28 mouse cellular contexts compared by ENCODE assay signal in genomic region chr16:19245835-19246234, GRCm38 (mm10).
DNase-seq lines count a peak whose midpoint lies in the region; ATAC-seq and TF ChIP-seq lines count a peak whose summit lies in the region.
"Had no signal": no experiment of that assay in that cellular context is flagged by ENCODE, and none has a peak within 500 bp of the region (broad histone marks: within the 10 kb centered on the region; RNA-seq: fewer than 3 reads in every experiment).

No protein-coding gene starts in this region.

- no peak overlapping the region; the same call in 1 of the 2 replicates for H3K4me3 ChIP-seq in spleen, adult 2 months (ENCODE audit: extremely low read depth, insufficient read depth, insufficient read length)
- no peak overlapping the region for H3K4me3 ChIP-seq in CH12.LX (replicated peaks in 1 of 3; ENCODE audit: low read depth in 2 of 3, low read length in 2 of 3, poor library complexity in 1 of 3)
- no peak overlapping the region for H3K4me3 ChIP-seq in hindbrain, embryonic 14.5 days (replicated peaks; ENCODE audit: low read length)
- H3K4me3 ChIP-seq: erythroblast, embryonic 14.5 days; heart, embryonic 10.5 days; heart, embryonic 15.5 days; limb, embryonic 10.5 days; limb, embryonic 15.5 days; megakaryocyte, embryonic 14.5 days; midbrain, embryonic 13.5 days; neural tube, embryonic 13.5 days had no signal

- in situ Hi-C loops in CH12.LX (cut with MboI; ENCODE audit: low pct_ligation_motif_present, low pct_unique_long_range_greater_than_20kb, low sequenced_read_pairs) = loop anchor here (5.0 kb wide), 1 partner anchor 99 kb away; no protein-coding TSS in a partner anchor

- TF ChIP-seq EP300 in CH12.LX (IDR thresholded peaks at IDR 0.05; ENCODE audit: low read length) = peak; percentile 80

- no peaks in the 10 kb centered on the region for H3K79me2 ChIP-seq in CH12.LX (replicated peaks; ENCODE audit: control insufficient read depth, extremely low read depth, insufficient read depth, poor library complexity, severe bottlenecking)

- peak; percentile 96 for TF ChIP-seq RAD21 in CH12.LX (IDR thresholded peaks at IDR 0.05; ENCODE audit: low read depth, low read length)

- H3K9me3 ChIP-seq in CH12.LX (replicated peaks; ENCODE audit: low read length) = peaks cover 16% of the 10 kb centered on the region
- H3K9me3 ChIP-seq in hindbrain, embryonic 14.5 days (ENCODE audit: control insufficient read depth, low read length) = 0 out of 2 replicates have a peak, but pooled peaks cover 3% of the 10 kb centered on the region
- H3K9me3 ChIP-seq: heart, embryonic 10.5 days; heart, embryonic 15.5 days; limb, embryonic 10.5 days; limb, embryonic 15.5 days; megakaryocyte, embryonic 14.5 days had no signal

- 0 out of 2 replicates have a peak, but pooled peaks cover 2% of the 10 kb centered on the region for H3K36me3 ChIP-seq in spleen, adult 2 months (ENCODE audit: control insufficient read depth, insufficient read depth, low read length)
- H3K36me3 ChIP-seq in CH12.LX (replicated peaks in 1 of 2; ENCODE audit: control insufficient read depth in 1 of 2, insufficient read depth in 1 of 2, low read length in 1 of 2) = no peaks in the 10 kb centered on the region
- H3K36me3 ChIP-seq in hindbrain, embryonic 14.5 days (replicated peaks; ENCODE audit: control insufficient read depth, insufficient read depth) = no peaks in the 10 kb centered on the region
- H3K36me3 ChIP-seq: heart, embryonic 10.5 days; heart, embryonic 15.5 days; limb, embryonic 10.5 days; limb, embryonic 15.5 days; midbrain, embryonic 13.5 days; neural tube, embryonic 13.5 days had no signal

- H3K4me1 ChIP-seq in spleen, adult 2 months (ENCODE audit: control insufficient read depth, insufficient read depth, insufficient read length) = peaks cover 7% of the 10 kb centered on the region
- peaks cover 17 to 56% of the 10 kb centered on the region in 2 experiments for H3K4me1 ChIP-seq in CH12.LX (ENCODE audit: control insufficient read depth in 1 of 2, insufficient read depth in 2 of 2)
- H3K4me1 ChIP-seq in hindbrain, embryonic 14.5 days (replicated peaks; ENCODE audit: control insufficient read depth, insufficient read depth, low read length) = no peaks in the 10 kb centered on the region
- H3K4me1 ChIP-seq: heart, embryonic 10.5 days; heart, embryonic 15.5 days; limb, embryonic 10.5 days; limb, embryonic 15.5 days; megakaryocyte, embryonic 14.5 days; midbrain, embryonic 13.5 days; neural tube, embryonic 13.5 days had no signal

- no peak for TF ChIP-seq CTCF in spleen, adult 2 months (IDR thresholded peaks at IDR 0.05; ENCODE audit: extremely low read depth, insufficient read depth, insufficient read length, insufficient replicate concordance)
- peak; percentile 31 to 88; a peak in 3 of 4 replicates for TF ChIP-seq CTCF in CH12.LX (conservative IDR thresholded peaks at IDR 0.05 in 1 of 2, IDR thresholded peaks at IDR 0.05 in 1 of 2; ENCODE audit: low read depth in 2 of 2, low read length in 2 of 2)

- H3K4me2 ChIP-seq in CH12.LX (ENCODE audit: insufficient read depth, low read depth, poor library complexity, severe bottlenecking) = peak overlapping the region; percentile 67; the same call in 1 of the 2 replicates
- H3K4me2 ChIP-seq in hindbrain, embryonic 14.5 days (replicated peaks) = no peak overlapping the region
- H3K4me2 ChIP-seq: heart, embryonic 15.5 days; limb, embryonic 15.5 days; midbrain, embryonic 13.5 days; neural tube, embryonic 13.5 days had no signal

- DNase-seq in spleen, adult 2 months (ENCODE audit: low read depth in 1 of 2, low spot score in 2 of 2) = peak in 1 of 2 experiments; percentile 66
- DNase-seq in spleen, postnatal 10 days (ENCODE audit: low spot score in 2 of 2) = no peak
- peak; percentile 88 for DNase-seq in CH12.LX (ENCODE audit: extremely low read depth)
- DNase-seq in ovary, postnatal 14 days (ENCODE audit: low spot score) = no peak
- DNase-seq in hindbrain, embryonic 14.5 days (ENCODE audit: low spot score) = no peak
- no peak for DNase-seq in heart, adult 11 months
- DNase-seq: adrenal gland, postnatal 14 days; cerebellum, adult 11-12 months; cerebellum, adult 9-11 months; forebrain, postnatal 0 days; gastrocnemius, postnatal 10 days; kidney, adult 8-10 months; right cerebral cortex, postnatal 25 days; spleen, adult 18-20 months; thymus, adult 18-20 months; thymus, postnatal 25 days had no signal

- dilution Hi-C loops in CH12.LX (cut with MboI; ENCODE audit: extremely low pct_ligation_motif_present, extremely low pct_unique_long_range_greater_than_20kb, low sequenced_read_pairs) = no loop called here

- WGBS in spleen, adult 2 months = 31% methylated on average over 1 of the region's 1 CpGs
- WGBS in hindbrain, embryonic 14.5 days = 70% methylated on average over 1 of the region's 1 CpGs

- H3K9ac ChIP-seq in CH12.LX (ENCODE audit: insufficient read depth, low read depth) = peak overlapping the region; percentile 89
- no peak overlapping the region for H3K9ac ChIP-seq in hindbrain, embryonic 14.5 days
- H3K9ac ChIP-seq: forebrain, postnatal 0 days; heart, embryonic 15.5 days; limb, embryonic 15.5 days; midbrain, embryonic 13.5 days; neural tube, embryonic 13.5 days had no signal

- ATAC-seq in megakaryocyte, adult 5-6 weeks (ENCODE audit: poor library complexity, severe bottlenecking) = 0 out of 2 replicates have a peak, but pooled peaks have one; percentile 24
- no peak for ATAC-seq in hindbrain, embryonic 14.5 days (ENCODE audit: low FRiP score)
- ATAC-seq: forebrain, postnatal 0 days; intestine, embryonic 16.5 days; lung, postnatal 0 days; midbrain, embryonic 13.5 days had no signal

- peak overlapping the region; percentile 66; the same call in 1 of the 2 replicates for H3K27ac ChIP-seq in spleen, adult 2 months (ENCODE audit: insufficient read depth, low read length)
- peak overlapping the region; percentile 97 for H3K27ac ChIP-seq in CH12.LX (ENCODE audit: insufficient read depth, low read depth)
- H3K27ac ChIP-seq in hindbrain, embryonic 14.5 days = no peak overlapping the region
- H3K27ac ChIP-seq: heart, embryonic 10.5 days; heart, embryonic 15.5 days; kidney, postnatal 0 days; limb, embryonic 10.5 days; limb, embryonic 15.5 days; midbrain, embryonic 13.5 days; neural tube, embryonic 13.5 days had no signal

- no peak; the same call in 1 of the 2 replicates for TF ChIP-seq POLR2A in spleen, adult 2 months (IDR thresholded peaks at IDR 0.05; ENCODE audit: low read depth, low read length)
- peak; percentile 33; the same call in 1 of the 2 replicates for TF ChIP-seq POLR2A in CH12.LX (IDR thresholded peaks at IDR 0.05; ENCODE audit: low read depth, low read length)

- no peaks in the 10 kb centered on the region for H3K27me3 ChIP-seq in spleen, adult 2 months (ENCODE audit: control insufficient read depth, insufficient read depth, low read length)
- H3K27me3 ChIP-seq in CH12.LX (replicated peaks) = no peaks in the 10 kb centered on the region
- H3K27me3 ChIP-seq in hindbrain, embryonic 14.5 days (ENCODE audit: control insufficient read depth, insufficient read depth, low read length) = no peaks in the 10 kb centered on the region
- H3K27me3 ChIP-seq: heart, embryonic 15.5 days; limb, embryonic 15.5 days; megakaryocyte, embryonic 14.5 days; midbrain, embryonic 13.5 days; neural tube, embryonic 13.5 days had no signal

TF ChIP-seq in CH12.LX, 34 proteins besides CTCF, POLR2A, EP300 and RAD21:
- TF ChIP-seq JUND (conservative IDR thresholded peaks at IDR 0.05; ENCODE audit: low read depth, low read length) = peak; percentile 74; the same call in 1 of the 2 replicates
- peak; percentile 90 for TF ChIP-seq IRF4 (IDR thresholded peaks at IDR 0.05; ENCODE audit: low read depth, low read length)
- no peak for TF ChIP-seq ZNF384 (IDR thresholded peaks at IDR 0.05; ENCODE audit: low read depth, low read length)
- peak; percentile 49 for TF ChIP-seq ZC3H11A (IDR thresholded peaks at IDR 0.05; ENCODE audit: low read depth, low read length)
- TF ChIP-seq CHD1 (IDR thresholded peaks at IDR 0.05; ENCODE audit: low read depth, low read length) = peak; percentile 82; the same call in 1 of the 2 replicates
- TF ChIP-seq MXI1 (IDR thresholded peaks at IDR 0.05; ENCODE audit: low read depth, low read length) = no peak
- peak; percentile 62; the same call in 1 of the 2 replicates for TF ChIP-seq MEF2A (IDR thresholded peaks at IDR 0.05; ENCODE audit: borderline replicate concordance, low read depth, low read length)
- no peak for TF ChIP-seq USF1 (IDR thresholded peaks at IDR 0.05; ENCODE audit: low read depth, low read length)
- peak; percentile 95 for TF ChIP-seq SMC3 (IDR thresholded peaks at IDR 0.05; ENCODE audit: low read depth, low read length)
- TF ChIP-seq E2F4 (IDR thresholded peaks at IDR 0.05; ENCODE audit: insufficient replicate concordance, low read depth, low read length) = peak; percentile 22; the same call in 1 of the 2 replicates
- TF ChIP-seq POLR2AphosphoS2 (IDR thresholded peaks at IDR 0.05; ENCODE audit: low read depth, low read length) = no peak
- TF ChIP-seq MYC (IDR thresholded peaks at IDR 0.05; ENCODE audit: low read depth, low read length) = peak; percentile 84
- TF ChIP-seq BHLHE40 (IDR thresholded peaks at IDR 0.05; ENCODE audit: low read depth, low read length) = peak; percentile 81
- TF ChIP-seq TBP (conservative IDR thresholded peaks at IDR 0.05; ENCODE audit: low read depth, low read length) = peak; percentile 88
- TF ChIP-seq CHD2 (IDR thresholded peaks at IDR 0.05; ENCODE audit: low read length) = no peak
- peak; percentile 67 for TF ChIP-seq MAX (IDR thresholded peaks at IDR 0.05; ENCODE audit: low read length)
- no peak for TF ChIP-seq PAX5 (IDR thresholded peaks at IDR 0.05; ENCODE audit: low read length)
- 0 out of 2 replicates have a peak, but pooled peaks have one; percentile 44 for TF ChIP-seq TCF12 (IDR thresholded peaks at IDR 0.05; ENCODE audit: low read depth, low read length)
- TF ChIP-seq ETS1 (conservative IDR thresholded peaks at IDR 0.05; ENCODE audit: low read depth, low read length) = peak; percentile 65
- TF ChIP-seq HCFC1 (IDR thresholded peaks at IDR 0.05; ENCODE audit: low read depth, low read length) = no peak
